Mouse (Mus musculus) heart, embryonic 15.5 days (tissue): ENCODE measurements around the gene Nptxr. TPM values are rescaled to one million over a fixed set of nuclear protein-coding genes. Genes with fewer than 3 reads are reported as not detected.
"Not testable (repeated sequence)": the region's sequence is repeated elsewhere in the genome, so short reads cannot be mapped to it uniquely, and the experiment has no call there.

Experiments used
- ATAC-seq: fragments of 200-750 bp; cut with Nextera tagmentation; replicated peaks from 2 replicates; pipeline ENCODE4 v1.8.0; 2017; ENCODE audit warnings: low read depth, moderate TSS enrichment; ENCODE audit not compliant: insufficient number of reproducible peaks, insufficient read depth, low FRiP score
- H3K27ac ChIP-seq: fragments of 300-500 bp; sonication (generic); 2 replicates; pipeline ENCODE4 v1.5.1; 2015; ENCODE audit warnings: mild to moderate bottlenecking, inconsistent platforms
- H3K27me3 ChIP-seq: fragments of 300-500 bp; sonication (generic); 2 replicates; pipeline ENCODE4 v1.6.1; 2015; ENCODE audit warnings: inconsistent platforms
- H3K36me3 ChIP-seq: fragments of 300-500 bp; sonication (generic); 2 replicates; pipeline ENCODE4 v1.6.1; 2015; ENCODE audit warnings: mild to moderate bottlenecking, inconsistent platforms
- H3K4me1 ChIP-seq: fragments of 300-500 bp; sonication (generic); replicated peaks from 2 replicates; pipeline ENCODE4 v1.6.1; 2015; ENCODE audit warnings: inconsistent platforms
- H3K4me2 ChIP-seq: fragments of 300-500 bp; sonication (generic); 2 replicates; pipeline ENCODE4 v1.6.1; 2015; ENCODE audit warnings: inconsistent platforms, mild to moderate bottlenecking, moderate library complexity
- H3K4me3 ChIP-seq: fragments of 300-500 bp; sonication (generic); 2 replicates; pipeline ENCODE4 v1.5.1; 2015; ENCODE audit warnings: mild to moderate bottlenecking, inconsistent platforms
- H3K9ac ChIP-seq: fragments of 300-500 bp; sonication (generic); 2 replicates; pipeline ENCODE4 v1.6.1; 2015; ENCODE audit warnings: mild to moderate bottlenecking, inconsistent platforms
- H3K9me3 ChIP-seq: fragments of 300-500 bp; sonication (generic); replicated peaks from 2 replicates; pipeline ENCODE4 v1.6.1; 2016; ENCODE audit warnings: inconsistent platforms
- WGBS: fragments of 180-500 bp; shearing (Covaris S2); methylation state at CpG from one replicate; pipeline ENCODE4 v1.1.7; 2015; ENCODE audit warnings: mixed read lengths; 5-methylcytosine and 5-hydroxymethylcytosine counted together
- polyA plus RNA-seq: library from polyadenylated mRNA; unstranded; fragments of >200 nt; fragmentation: Nextera tagmentation; extraction: Ambion mirVana; gene quantifications from 2 replicates; pipeline ENCODE4 v1.2.1, GENCODE M21; 2015

Gene Nptxr
- polyA plus RNA-seq, 1 experiment from 2014 or later, result 1.8 TPM

DNA sequence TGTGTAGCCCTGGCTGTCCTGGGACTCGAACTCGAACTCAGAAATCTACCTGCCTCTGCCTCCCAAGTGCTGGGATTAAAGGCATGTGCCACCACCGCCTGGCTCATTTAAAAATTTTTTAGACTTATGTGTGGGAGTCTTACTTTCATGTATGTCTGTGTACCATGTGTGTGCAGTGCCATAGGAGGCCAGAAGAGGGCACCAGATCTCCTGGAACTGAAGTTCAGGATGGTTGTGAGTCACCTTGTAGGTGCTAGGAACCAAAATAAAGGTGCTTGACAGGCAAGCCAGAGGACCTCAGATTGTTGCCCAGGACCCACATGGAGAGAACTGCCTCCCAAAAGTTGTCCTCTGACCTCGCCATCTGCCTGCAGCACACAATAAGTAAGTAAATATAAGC is 13.8 kb upstream of the Nptxr start:
- Histone ChIP-seq H3K4me1 (peaks cover 11% of the 10 kb centered on the region), H3K9me3 (no peaks in the 10 kb centered on the region), H3K4me2 (no peak overlapping the region), H3K4me3 (no peak overlapping the region), H3K27ac (no peak overlapping the region), H3K36me3 (no peaks in the 10 kb centered on the region), H3K27me3 (0 out of 2 replicates have a peak, but pooled peaks cover 3% of the 10 kb centered on the region), H3K9ac (no peak overlapping the region)
- WGBS, result 83% methylated on average over 4 of the region's 4 CpGs
- ATAC-seq, result no peak

DNA sequence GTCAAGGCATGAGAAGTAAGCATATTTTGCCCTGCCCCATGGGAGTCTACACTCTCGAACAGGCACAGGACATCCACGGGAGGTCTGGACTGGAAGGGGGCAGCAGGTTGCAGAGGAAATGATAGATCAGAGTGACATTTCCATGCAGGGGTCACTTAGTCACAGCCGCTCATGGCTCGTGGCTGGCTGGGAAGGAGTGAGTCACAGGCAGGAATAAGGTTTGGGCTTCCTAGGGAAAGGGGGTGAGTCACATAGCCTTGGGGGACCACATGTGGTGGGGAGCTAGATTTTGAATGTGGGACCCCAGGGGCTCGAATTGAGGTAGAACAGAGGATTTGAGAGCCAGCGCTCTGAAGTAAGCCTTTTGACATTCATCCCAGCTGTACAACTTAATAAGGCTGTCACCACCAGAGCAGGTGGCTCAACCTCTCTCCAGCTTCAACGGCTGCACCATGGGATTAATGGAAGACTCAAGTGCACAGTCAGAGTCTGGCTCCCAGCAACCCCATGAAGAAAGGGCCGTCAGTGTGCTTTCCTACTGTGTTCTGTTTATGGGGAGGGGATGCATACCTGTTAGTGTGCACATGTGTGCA is 9.2 kb upstream of the Nptxr start:
- no peak overlapping the region for H3K27ac ChIP-seq
- 45% methylated on average over 8 of the region's 8 CpGs for WGBS
- no peak overlapping the region for H3K4me3 ChIP-seq
- H3K9ac ChIP-seq, result no peak overlapping the region
- H3K27me3 ChIP-seq, result peaks cover 19% of the 10 kb centered on the region
- no peak overlapping the region for H3K4me2 ChIP-seq
- no peaks in the 10 kb centered on the region for H3K36me3 ChIP-seq
- ATAC-seq, result no peak
- H3K4me1 ChIP-seq, result no peaks in the 10 kb centered on the region
- H3K9me3 ChIP-seq, result no peaks in the 10 kb centered on the region

DNA sequence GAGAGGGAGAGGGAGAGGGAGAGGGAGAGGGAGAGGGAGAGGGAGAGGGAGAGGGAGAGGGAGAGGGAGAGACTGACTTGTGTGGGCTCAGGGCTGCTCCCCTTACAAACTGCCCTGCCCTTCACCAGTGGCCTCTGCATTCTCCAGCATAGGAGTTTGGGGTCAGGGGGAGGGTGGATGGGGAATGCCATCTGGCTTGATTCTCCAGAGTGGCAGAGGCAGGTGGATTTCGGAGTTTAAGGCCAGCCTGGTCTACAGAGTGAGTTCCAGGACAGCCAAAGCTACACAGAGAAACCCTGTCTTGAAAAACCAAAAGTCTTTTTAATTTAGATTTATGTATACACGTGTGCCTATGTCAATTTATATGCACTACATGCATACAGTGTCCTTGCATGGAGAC is 8.3 kb upstream of the Nptxr start:
- not testable (repeated sequence) for H3K27ac ChIP-seq, H3K9me3 ChIP-seq, ATAC-seq, H3K36me3 ChIP-seq, H3K4me2 ChIP-seq, H3K4me3 ChIP-seq, H3K4me1 ChIP-seq, H3K9ac ChIP-seq
- peaks cover 27% of the 10 kb centered on the region for H3K27me3 ChIP-seq
- whole genome bisulfite sequencing, result 54% methylated on average over 2 of the region's 2 CpGs

DNA sequence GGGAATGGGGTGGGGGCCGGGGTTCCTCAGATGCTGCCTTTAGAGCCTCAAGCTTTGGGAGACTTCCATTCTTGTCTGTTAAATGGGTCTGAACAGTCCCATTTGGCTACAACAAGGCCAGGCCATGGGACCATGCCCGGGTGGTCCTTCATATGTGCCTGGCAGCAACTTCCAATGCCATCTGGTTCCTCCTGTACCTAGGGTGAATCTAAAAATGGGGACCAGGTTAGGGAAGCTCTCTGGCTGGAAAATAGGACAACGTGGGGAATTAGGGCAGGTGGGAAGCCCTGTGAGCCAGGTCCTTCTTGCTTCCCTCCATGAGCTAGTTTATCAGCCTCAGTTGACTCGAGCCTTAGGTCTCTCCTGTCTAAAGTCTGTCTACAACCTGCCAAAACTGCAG is 6.4 kb upstream of the Nptxr start:
- H3K4me1 ChIP-seq, result no peaks in the 10 kb centered on the region
- no peak for ATAC-seq
- H3K36me3 ChIP-seq, result no peaks in the 10 kb centered on the region

DNA sequence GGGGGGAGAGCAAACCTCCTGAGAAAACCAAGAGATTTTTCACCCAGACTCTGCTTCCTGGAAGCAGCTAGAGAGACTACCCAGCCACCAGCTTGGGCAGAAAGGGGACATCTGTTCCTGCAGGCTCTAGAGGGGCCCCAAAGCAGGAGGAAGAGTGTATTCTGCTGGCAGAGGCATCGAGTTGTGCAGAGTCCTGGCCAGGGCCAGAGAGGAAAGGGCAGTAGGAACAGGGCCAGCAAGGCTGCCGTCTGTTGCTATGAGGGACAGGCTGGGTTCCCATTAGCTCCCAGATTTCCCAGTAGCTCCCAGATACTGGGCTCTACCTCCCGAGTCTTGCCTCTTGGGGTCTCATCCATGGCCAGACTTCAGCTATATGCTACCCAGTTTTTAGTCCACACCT is 5.5 kb upstream of the Nptxr start:
- H3K36me3 ChIP-seq, result no peaks in the 10 kb centered on the region
- no peak overlapping the region for H3K9ac ChIP-seq
- no peak overlapping the region for H3K4me3 ChIP-seq
- no peaks in the 10 kb centered on the region for H3K9me3 ChIP-seq
- 55% methylated on average over 3 of the region's 3 CpGs for WGBS
- no peak for ATAC-seq
- no peak overlapping the region for H3K4me2 ChIP-seq
- H3K27ac ChIP-seq, result no peak overlapping the region
- peaks cover 1% of the 10 kb centered on the region for H3K4me1 ChIP-seq
- peaks cover 55% of the 10 kb centered on the region for H3K27me3 ChIP-seq

More for the DNA sequence above, 6.4 kb upstream of the Nptxr start:
- H3K4me2 ChIP-seq, result no peak overlapping the region
- H3K9me3 ChIP-seq, result no peaks in the 10 kb centered on the region
- no peak overlapping the region for H3K27ac ChIP-seq
- 63% methylated on average over 4 of the region's 4 CpGs for WGBS
- no peak overlapping the region for H3K4me3 ChIP-seq
- H3K9ac ChIP-seq, result no peak overlapping the region
- peaks cover 45% of the 10 kb centered on the region for H3K27me3 ChIP-seq

DNA sequence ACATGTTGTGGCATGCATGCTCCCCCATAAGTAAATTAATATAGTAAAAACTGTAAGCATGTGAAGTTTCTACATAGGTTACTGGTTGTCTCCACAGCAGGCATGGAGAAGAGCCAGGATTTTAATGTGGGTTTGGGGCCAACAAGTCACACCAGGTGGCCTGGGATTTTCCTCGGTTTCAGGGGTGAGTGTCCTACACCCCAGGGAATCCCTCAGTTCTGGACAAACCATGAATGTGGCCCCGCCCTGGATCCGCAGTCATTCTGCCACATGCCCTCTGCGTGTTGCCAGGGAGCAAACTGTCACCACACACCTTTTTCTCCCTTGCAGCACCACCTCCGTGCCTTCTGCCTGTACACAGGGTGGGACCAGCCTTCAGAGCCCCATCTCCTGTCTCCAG is 4.1 kb upstream of the Nptxr start:
- Histone ChIP-seq H3K9me3 (no peaks in the 10 kb centered on the region), H3K27me3 (peaks cover 65% of the 10 kb centered on the region), H3K27ac (no peak overlapping the region), H3K36me3 (no peaks in the 10 kb centered on the region), H3K9ac (no peak overlapping the region), H3K4me1 (peaks cover 15% of the 10 kb centered on the region), H3K4me3 (no peak overlapping the region), H3K4me2 (no peak overlapping the region)
- 50% methylated on average over 5 of the region's 5 CpGs for WGBS
- no peak for ATAC-seq

DNA sequence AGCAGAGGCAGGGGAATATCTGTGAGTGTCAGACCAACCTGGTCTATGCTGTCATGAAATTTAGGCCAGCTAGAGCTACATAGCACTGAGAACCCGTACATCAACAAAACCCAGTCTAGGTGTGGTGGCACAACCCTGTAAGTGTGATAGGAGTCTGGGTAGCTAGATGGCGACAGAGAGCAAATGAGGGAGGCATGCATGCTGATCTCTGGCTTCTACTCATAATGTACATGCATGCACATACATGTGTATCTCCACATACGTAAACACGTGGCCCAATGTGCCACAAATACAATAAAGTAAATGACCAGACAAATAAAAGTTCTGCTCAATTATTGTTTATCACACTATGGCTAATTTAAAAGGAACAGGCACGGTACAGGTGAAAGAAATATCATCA is 3.5 kb upstream of the Nptxr start:
- no peaks in the 10 kb centered on the region for H3K9me3 ChIP-seq
- no peaks in the 10 kb centered on the region for H3K36me3 ChIP-seq
- H3K4me3 ChIP-seq, result no peak overlapping the region
- no peak overlapping the region for H3K9ac ChIP-seq
- no peak for ATAC-seq
- H3K4me2 ChIP-seq, result no peak overlapping the region
- H3K4me1 ChIP-seq, result peaks cover 19% of the 10 kb centered on the region
- 30% methylated on average over 5 of the region's 5 CpGs for WGBS
- peaks cover 71% of the 10 kb centered on the region for H3K27me3 ChIP-seq
- no peak overlapping the region for H3K27ac ChIP-seq

DNA sequence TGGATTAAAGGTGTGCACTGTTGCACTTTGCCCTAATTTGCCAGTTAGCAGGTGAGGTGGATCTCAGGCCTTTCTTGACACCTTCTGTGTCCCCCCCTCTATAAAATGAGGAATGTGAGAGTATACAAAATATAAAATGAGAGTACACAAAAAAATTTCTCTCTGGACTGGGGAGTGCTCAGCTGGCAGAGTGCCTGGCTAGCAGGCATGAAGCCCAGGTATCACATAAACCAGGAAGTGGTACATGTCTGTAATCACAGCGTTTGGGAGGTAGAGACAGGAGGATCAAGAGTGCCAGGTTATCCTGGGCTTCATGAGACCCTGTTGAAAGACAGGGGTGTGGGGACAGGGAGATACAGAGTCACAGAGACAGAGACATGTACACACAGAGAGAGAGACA is 2.5 kb upstream of the Nptxr start:
- H3K27me3 ChIP-seq, result peaks cover 80% of the 10 kb centered on the region
- H3K4me2 ChIP-seq, result no peak overlapping the region
- no peaks in the 10 kb centered on the region for H3K36me3 ChIP-seq
- H3K4me1 ChIP-seq, result peaks cover 19% of the 10 kb centered on the region
- H3K9ac ChIP-seq, result no peak overlapping the region
- H3K9me3 ChIP-seq, result no peaks in the 10 kb centered on the region
- ATAC-seq, result no peak
- no peak overlapping the region for H3K4me3 ChIP-seq
- no peak overlapping the region for H3K27ac ChIP-seq
- WGBS, result 25% methylated on average over 1 of the region's 1 CpGs

DNA sequence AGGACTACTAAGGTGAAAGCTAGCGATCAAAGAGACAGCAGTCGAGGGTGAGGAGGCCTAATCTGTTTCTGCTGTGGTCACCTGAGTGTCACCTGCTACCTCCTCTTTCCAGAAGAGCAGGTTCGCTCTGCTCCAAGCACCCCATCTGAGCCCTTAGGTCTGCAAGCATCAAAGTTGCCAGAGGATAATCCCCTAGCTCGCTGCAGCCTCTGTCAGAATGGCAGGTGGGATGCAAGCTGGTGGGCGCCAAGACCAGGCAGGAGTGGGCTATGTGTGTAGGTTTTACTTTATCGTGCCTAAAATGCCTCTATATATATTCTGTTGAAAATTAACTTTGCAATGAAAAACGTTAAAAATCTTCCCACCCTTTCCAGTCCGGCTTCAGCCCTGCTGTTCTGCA is 680 bp upstream of the Nptxr start:
- Histone ChIP-seq H3K9ac (no peak overlapping the region), H3K27me3 (peaks cover 88% of the 10 kb centered on the region), H3K4me2 (peak overlapping the region; percentile 97), H3K27ac (no peak overlapping the region), H3K4me3 (peak overlapping the region; percentile 67), H3K36me3 (no peaks in the 10 kb centered on the region), H3K9me3 (no peaks in the 10 kb centered on the region), H3K4me1 (peaks cover 19% of the 10 kb centered on the region)
- ATAC-seq, result no peak
- 28% methylated on average over 8 of the region's 8 CpGs for WGBS

DNA sequence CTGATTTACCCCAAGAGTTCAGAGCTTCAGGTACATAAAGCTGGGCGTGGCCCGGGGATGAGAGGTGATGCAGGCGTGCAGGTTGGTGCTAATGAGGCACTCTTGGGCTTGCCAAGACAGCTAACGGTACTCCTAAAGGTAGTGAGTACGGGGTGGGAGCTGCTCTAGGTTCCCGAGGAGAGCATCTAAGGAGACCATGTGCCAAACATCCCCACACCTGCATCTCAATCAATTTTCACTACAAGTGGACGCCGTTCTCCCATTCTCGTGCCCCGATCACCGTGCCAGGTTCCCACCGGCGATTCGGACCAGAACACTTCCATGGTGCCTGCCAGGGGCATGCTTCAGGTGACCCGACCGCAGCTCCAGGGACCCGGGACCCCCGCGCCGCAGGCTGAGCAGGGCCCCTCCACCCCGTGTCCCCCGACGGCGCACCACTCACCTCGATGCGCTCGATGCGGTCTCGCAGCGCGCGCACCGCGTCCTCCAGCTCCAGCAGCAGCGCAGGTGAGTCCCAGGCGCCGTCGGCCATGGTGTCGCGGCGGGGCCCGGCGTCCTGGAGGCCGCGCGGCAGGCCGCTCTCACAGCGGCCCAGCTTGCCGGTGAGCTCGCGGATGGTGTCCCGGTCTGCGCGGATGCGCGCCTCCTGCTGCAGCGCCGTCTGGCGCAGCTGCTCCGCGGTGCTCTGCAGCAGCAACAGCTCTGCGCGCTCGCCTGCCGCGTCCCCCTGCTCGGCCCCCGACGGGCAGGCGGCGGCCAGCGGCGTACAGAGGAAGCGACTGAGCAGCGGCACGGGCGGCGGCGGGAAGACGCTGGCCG is 824 bp downstream of the Nptxr start:
- H3K4me2 ChIP-seq, result peak overlapping the region; percentile 97
- H3K9me3 ChIP-seq, result no peaks in the 10 kb centered on the region
- WGBS, result 5% methylated on average over 81 of the region's 81 CpGs
- H3K27me3 ChIP-seq, result peaks cover 88% of the 10 kb centered on the region
- ATAC-seq, result peak; percentile 66
- H3K36me3 ChIP-seq, result no peaks in the 10 kb centered on the region
- peak overlapping the region; percentile 63 for H3K9ac ChIP-seq
- peak overlapping the region; percentile 67 for H3K4me3 ChIP-seq
- no peak overlapping the region for H3K27ac ChIP-seq
- peaks cover 19% of the 10 kb centered on the region for H3K4me1 ChIP-seq

DNA sequence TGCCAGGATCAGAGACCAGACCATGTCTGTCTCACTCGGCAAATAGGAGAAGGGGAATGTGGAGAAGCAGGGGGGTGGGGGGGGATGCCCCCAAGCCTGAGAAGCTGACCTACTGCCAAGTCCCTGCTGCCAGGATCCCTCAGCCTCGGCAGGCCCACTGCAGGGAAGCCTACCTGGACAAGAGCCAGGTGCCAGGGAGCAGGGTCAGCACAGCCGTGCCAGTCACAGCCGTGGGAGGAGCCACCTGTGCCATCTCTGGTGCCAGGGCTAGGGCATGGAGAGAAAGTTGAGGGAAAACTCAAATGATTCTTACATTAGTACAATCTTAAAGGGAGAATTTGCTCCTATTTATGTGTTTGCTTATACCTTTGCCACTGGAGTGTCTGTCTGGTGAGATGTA is 2.3 kb downstream of the Nptxr start:
- Histone ChIP-seq H3K9ac (no peak overlapping the region), H3K4me3 (no peak overlapping the region), H3K27me3 (peaks cover 79% of the 10 kb centered on the region), H3K36me3 (no peaks in the 10 kb centered on the region), H3K9me3 (no peaks in the 10 kb centered on the region), H3K4me1 (peaks cover 19% of the 10 kb centered on the region), H3K27ac (no peak overlapping the region), H3K4me2 (no peak overlapping the region)
- WGBS, result 45% methylated on average over 4 of the region's 4 CpGs
- no peak for ATAC-seq

DNA sequence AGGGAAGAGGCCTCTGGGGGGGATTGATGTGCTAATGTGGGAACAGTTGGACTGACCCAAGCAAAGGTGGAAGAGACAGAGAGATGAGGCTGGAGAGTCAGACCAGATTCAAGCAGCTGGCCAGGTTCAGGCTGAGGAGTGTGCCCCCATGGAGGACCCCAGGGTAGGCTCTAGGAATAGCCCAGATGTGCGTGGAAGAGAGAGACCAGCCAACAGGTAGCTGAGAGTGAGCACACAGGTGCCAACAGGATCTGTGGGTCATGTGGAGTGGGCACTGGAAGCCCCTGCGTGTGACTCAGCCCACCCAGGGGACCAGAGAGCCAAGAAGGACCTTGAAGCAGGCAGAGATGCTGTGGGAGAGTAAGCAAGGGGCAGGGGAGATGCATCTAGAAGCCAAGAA is 2.9 kb downstream of the Nptxr start:
- ATAC-seq, result no peak
- Histone ChIP-seq H3K27ac (no peak overlapping the region), H3K9me3 (no peaks in the 10 kb centered on the region), H3K4me1 (peaks cover 19% of the 10 kb centered on the region), H3K36me3 (no peaks in the 10 kb centered on the region), H3K27me3 (peaks cover 73% of the 10 kb centered on the region), H3K4me3 (no peak overlapping the region), H3K4me2 (no peak overlapping the region), H3K9ac (no peak overlapping the region)
- WGBS, result 56% methylated on average over 2 of the region's 2 CpGs
